Mouse (Mus musculus) embryonic facial prominence, embryonic 10.5 days (tissue): ENCODE measurements around the gene Rassf8. TPM values are rescaled to one million over a fixed set of nuclear protein-coding genes. Genes with fewer than 3 reads are reported as not detected.

Source experiments
- DNase-seq: peaks from one replicate; pipeline ENCODE4 v3.0.0-alpha.2; 2017; ENCODE audit warnings: low spot score
- H3K27ac ChIP-seq: fragments of 300-500 bp; sonication (generic); replicated peaks from 2 replicates; pipeline ENCODE4 v1.5.1; 2016; ENCODE audit warnings: mild to moderate bottlenecking
- H3K27me3 ChIP-seq: fragments of 300-500 bp; sonication (generic); replicated peaks from 2 replicates; pipeline ENCODE4 v1.6.1; 2016; ENCODE audit warnings: low read depth, mild to moderate bottlenecking; ENCODE audit not compliant: poor library complexity, severe bottlenecking
- H3K36me3 ChIP-seq: fragments of 300-500 bp; sonication (generic); replicated peaks from 2 replicates; pipeline ENCODE4 v1.6.1; 2016; ENCODE audit warnings: mild to moderate bottlenecking, moderate library complexity
- H3K4me1 ChIP-seq: fragments of 300-500 bp; sonication (generic); 2 replicates; pipeline ENCODE4 v1.6.1; 2016
- H3K4me3 ChIP-seq: fragments of 300-500 bp; sonication (generic); 2 replicates; pipeline ENCODE4 v1.5.1; 2016; ENCODE audit warnings: mild to moderate bottlenecking, moderate library complexity
- H3K9me3 ChIP-seq: fragments of 300-500 bp; sonication (generic); 2 replicates; pipeline ENCODE4 v1.6.1; 2016; ENCODE audit warnings: mild to moderate bottlenecking
- WGBS: fragments of 180-500 bp; shearing (Covaris S2); methylation state at CpG from one replicate; pipeline ENCODE4 v1.1.7; 2016; 5-methylcytosine and 5-hydroxymethylcytosine counted together
- polyA plus RNA-seq: library from polyadenylated mRNA; unstranded; fragments of >200 nt; fragmentation: Nextera tagmentation; extraction: Ambion mirVana; gene quantifications from 2 replicates; pipeline ENCODE4 v1.2.1, GENCODE M21; 2016

Gene Rassf8
- polyA plus RNA-seq = 3.5 and 3.7 TPM in 2 replicates

DNA sequence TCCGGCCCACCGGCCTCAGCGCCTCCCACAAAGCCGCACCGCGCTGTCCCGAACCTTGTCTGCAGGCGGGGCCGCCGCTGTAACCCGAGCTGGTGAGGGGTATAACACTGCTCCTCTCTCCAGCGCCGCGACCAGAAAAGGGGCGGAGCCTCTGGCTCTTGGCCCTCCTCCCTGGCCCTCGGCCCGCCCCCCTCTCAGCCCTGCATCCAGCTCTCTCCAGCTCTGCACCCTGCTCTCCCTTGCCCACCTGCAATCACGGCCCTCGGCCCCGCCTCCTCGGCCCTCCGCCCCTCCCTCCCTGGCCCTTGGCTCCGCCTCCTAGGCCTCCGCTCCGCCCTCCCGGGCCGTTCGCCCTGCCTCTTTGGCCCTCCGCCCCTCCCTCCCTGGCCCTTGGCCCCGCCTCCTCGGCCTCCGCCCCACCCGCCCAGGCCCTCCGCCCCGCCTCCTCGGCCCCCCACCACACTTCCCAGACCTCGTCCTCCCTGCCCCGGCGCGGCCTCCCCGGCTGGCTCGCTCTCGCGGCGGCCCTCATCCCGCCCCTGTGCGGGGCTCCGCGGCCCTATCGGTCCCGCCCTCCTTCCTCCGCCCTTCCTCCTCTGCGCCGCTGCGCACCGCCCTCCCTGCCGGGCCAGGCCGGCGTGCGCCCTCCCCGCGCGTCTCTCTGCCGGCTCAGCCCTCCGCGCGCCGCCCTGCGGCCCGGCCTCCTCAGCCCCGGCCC lies at the start of gene Rassf8:
Gene Rassf8, plus strand, starts transcription at position 617 of the 718 bp plus-strand sequence.
- Histone ChIP-seq H3K4me1 (peaks cover 24% of the 10 kb centered on the region), H3K27me3 (peaks cover 5% of the 10 kb centered on the region), H3K4me3 (peak within 1 kb of the TSS; percentile 77), H3K27ac (peak within 1 kb of the TSS; percentile 90), H3K36me3 (peaks cover 10% of the 10 kb centered on the region), H3K9me3 (no peaks in the 10 kb centered on the region)
- peak; percentile 96 for DNase-seq
- 1% methylated on average over 67 of the region's 71 CpGs for WGBS

DNA sequence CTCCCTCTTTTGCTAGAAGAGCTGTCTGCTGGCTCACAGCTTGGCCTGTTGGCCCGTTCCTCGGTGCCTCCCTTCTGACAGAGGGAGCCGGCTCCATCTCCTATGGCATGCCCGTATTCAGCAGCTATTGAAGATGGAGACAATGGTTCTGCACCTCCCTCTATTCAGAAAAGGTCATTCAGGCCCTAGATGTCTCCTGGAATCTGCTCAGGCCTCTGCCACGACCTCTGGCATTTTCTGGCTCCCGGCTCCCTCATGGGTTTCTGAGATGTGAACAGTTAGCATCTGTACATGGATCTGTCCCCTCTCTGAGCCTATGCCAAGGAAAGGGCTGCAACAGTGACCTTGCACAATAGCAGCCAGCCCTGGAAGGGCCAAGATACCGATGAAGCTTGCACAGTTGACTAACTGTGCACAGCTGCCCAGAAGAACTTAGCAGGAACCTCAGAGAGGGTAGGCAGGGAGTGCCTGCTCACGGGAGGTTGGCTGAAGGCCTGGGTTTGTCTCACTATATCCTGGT lies 45.5 kb upstream of the Rassf8 start:
- Histone ChIP-seq H3K27ac (no peak overlapping the region), H3K4me1 (peaks cover 9% of the 10 kb centered on the region; the same call in 1 of the 2 replicates), H3K4me3 (no peak overlapping the region), H3K9me3 (no peaks in the 10 kb centered on the region), H3K36me3 (no peaks in the 10 kb centered on the region), H3K27me3 (no peaks in the 10 kb centered on the region)
- 64% methylated on average over 8 of the region's 8 CpGs for WGBS
- DNase-seq = no peak

DNA sequence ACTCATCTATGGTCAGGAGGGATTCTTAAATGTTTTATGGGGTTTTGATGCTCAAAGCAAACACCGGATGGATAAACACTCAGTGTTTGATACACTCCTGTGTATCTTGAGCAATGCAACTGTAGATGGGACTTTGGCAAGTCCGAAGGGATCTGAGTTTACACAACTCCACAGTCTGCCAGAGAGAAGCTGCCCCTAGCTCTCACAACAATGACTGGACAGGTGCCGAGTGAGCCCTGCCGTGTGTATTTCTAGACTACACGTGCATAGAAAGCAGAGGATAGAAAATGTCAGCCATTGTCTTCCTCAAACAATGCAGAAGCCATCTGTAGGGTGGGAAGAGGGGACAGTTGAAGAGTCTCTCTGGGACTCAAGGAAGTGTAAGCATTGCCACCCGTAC lies 42.9 kb upstream of the Rassf8 start:
- Histone ChIP-seq H3K27ac (no peak overlapping the region), H3K9me3 (no peaks in the 10 kb centered on the region), H3K4me3 (no peak overlapping the region), H3K27me3 (no peaks in the 10 kb centered on the region), H3K4me1 (peaks cover 17% of the 10 kb centered on the region), H3K36me3 (no peaks in the 10 kb centered on the region)
- WGBS = 87% methylated on average over 6 of the region's 6 CpGs
- DNase-seq = no peak

DNA sequence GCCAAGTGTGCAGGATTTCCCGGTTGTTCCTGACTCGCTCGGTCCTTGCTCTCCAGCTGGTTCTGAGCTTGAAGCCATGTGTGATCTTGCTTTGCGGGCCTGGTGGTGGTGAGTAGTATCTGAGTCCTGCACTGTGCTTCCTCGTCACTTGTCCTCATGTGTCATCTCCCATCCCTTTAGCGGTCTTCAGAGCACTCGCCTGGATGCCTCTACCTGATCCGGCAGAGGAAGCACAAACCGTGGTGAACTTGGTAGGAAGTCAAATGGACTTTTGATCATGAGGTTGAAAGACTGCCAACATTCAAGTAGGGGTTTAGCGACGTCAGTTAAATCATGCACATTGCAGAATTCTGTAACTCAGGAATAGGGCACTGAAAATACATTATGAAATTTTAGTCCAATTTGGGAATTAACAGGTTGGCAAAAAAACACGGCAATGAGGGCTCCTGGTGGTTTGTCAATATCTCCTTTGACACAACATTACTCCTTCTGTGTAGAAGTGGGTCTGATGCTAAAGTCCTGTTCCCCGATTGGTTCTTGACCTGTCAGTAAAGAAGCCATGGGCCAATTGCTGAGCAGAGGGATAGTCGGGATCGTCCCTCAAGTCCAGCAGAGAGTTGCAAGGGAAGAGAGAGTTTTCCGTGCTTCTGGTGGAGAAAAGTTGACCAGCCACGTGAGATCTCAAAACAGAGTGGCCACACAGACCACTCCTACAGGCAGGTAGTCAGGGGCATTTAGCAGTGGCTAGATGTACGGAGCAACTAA lies 36.4 kb upstream of the Rassf8 start:
- Histone ChIP-seq H3K36me3 (no peaks in the 10 kb centered on the region), H3K27ac (no peak overlapping the region), H3K4me3 (no peak overlapping the region), H3K9me3 (no peaks in the 10 kb centered on the region), H3K4me1 (peaks cover 25% of the 10 kb centered on the region), H3K27me3 (no peaks in the 10 kb centered on the region)
- WGBS = 95% methylated on average over 18 of the region's 18 CpGs
- DNase-seq = no peak

DNA sequence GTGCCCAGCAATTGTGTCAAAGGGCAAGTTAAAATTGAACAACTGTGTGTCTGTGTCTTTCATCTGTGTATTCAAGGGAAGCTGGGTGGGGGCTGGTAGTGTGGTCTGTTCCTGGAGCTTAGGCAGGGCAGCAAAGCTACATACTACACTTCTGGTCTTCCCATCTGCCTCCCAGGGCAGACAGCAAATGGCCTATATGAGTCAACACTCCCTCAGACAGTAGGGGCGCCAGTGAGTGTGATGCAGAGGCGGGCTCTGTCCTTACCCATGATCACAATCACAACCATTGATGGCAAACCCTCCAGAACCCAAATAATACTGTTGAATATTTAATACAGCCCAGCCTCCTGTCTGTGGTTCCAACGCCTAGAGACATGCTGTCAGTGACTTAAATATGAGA lies 35.8 kb upstream of the Rassf8 start:
- 82% methylated on average over 3 of the region's 3 CpGs for WGBS
- no peaks in the 10 kb centered on the region for H3K9me3 ChIP-seq
- H3K27me3 ChIP-seq = no peaks in the 10 kb centered on the region
- no peak for DNase-seq
- no peaks in the 10 kb centered on the region for H3K36me3 ChIP-seq
- H3K4me1 ChIP-seq = peaks cover 25% of the 10 kb centered on the region
- no peak overlapping the region for H3K4me3 ChIP-seq
- H3K27ac ChIP-seq = no peak overlapping the region

DNA sequence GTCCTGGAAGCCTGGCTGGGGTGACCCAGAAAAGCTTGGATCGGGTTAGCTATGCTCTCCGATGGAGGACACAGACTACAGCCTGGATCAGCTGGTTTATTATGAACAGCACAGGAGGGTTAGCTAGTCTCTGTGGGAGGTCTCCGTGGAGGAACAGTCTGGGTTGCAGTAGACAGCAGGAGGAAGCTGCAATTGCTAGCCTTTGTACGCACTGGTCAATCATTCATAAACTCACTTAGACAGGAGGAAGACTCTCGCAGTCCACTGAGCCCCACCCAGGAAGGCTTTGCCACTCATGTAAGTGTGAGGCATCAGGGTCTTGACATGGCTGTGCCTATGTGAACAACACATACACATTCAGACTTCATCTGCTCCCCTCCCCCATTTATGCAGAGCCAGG lies 35.2 kb upstream of the Rassf8 start:
- Histone ChIP-seq H3K4me3 (no peak overlapping the region), H3K27ac (no peak overlapping the region), H3K36me3 (no peaks in the 10 kb centered on the region), H3K9me3 (no peaks in the 10 kb centered on the region), H3K4me1 (peaks cover 25% of the 10 kb centered on the region), H3K27me3 (no peaks in the 10 kb centered on the region)
- DNase-seq = no peak
- WGBS = 90% methylated on average over 5 of the region's 5 CpGs

DNA sequence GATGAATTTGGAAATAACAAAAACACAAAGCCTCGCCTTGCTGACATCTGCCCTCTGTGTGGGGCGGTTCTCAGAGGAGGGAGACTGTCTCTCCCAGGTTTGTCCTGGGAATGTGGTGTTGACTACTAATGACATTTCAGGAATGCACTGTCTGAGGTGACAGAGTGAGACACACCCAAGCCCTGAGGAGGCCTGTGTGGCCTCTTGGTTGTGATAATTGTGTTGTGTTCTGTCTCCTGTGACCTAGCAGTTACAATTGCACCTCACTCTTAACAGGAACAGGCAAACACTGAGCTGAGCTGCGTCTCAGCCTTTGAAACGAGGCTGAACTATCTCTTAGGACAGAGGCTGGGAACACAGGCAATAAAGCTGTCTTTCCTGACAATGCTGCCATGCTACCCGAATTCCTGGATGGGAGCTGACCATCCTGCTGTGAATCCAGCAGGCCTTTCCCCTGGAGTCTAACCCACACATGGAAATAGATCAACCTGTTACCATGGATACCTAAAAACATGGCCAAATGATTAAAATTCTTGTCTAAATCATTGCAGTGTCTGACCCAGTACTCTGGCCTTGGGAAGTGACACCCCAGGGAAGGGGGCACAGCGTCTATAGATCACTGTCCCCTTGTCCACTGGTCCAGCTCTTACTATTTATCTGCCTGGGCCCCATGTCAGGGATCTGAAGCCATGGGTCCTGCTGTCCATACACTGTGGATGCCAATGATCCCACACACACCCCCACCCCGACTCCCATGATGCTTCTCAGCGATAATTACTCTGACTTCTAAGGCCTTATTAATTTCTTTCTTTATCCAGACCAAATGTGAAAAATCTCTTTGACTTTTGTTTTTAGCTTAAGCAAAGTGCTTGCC lies 33.1 kb upstream of the Rassf8 start:
- H3K36me3 ChIP-seq = no peaks in the 10 kb centered on the region
- H3K27me3 ChIP-seq = no peaks in the 10 kb centered on the region
- H3K4me3 ChIP-seq = no peak overlapping the region
- H3K4me1 ChIP-seq = peaks cover 15% of the 10 kb centered on the region
- H3K27ac ChIP-seq = peak overlapping the region; percentile 1; the same call in 1 of the 2 replicates
- H3K9me3 ChIP-seq = no peaks in the 10 kb centered on the region
- DNase-seq = peak; percentile 28
- 61% methylated on average over 8 of the region's 8 CpGs for WGBS

DNA sequence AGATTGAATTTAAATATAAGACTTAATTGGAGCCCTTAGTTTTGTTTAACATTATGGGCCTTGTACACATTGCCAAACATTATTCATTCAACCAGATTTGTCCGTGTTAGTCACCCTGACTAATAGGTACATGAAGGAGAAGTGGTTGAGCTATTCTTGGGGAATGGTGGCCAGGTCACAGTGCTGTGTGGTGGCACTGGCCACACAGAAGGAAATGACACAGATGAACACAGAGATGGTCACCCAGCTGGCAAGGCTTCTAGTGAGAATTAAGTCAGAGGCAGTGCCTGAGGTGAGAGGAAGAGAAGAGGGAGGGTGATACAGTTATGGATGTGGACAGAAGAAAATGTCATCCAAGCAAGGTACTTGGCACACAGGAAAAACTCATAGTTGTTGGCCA lies 32.4 kb upstream of the Rassf8 start:
- Histone ChIP-seq H3K36me3 (no peaks in the 10 kb centered on the region), H3K4me3 (no peak overlapping the region), H3K4me1 (peaks cover 15% of the 10 kb centered on the region), H3K9me3 (no peaks in the 10 kb centered on the region), H3K27me3 (no peaks in the 10 kb centered on the region), H3K27ac (no peak overlapping the region)
- no peak for DNase-seq
- WGBS = 76% methylated on average over 1 of the region's 1 CpGs

DNA sequence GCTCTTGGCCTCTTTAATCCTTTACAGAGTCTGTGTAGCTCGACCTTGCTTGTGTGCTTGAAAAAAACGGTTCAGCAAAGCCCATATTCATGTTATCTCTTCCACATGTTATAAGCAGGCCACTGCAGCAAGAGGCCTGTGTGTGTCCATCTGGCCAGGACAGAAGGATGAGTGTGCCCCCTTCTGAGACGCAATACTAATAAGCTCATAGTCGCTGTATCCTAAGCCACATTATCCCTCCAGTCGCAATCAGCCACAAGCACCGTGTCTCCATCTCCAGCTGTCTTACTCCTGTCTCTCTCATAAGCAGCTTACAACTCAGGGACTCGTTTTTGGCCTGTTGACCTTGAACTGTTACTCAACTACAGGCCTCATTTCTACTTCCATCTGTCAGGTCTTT lies 24.0 kb upstream of the Rassf8 start:
- no peaks in the 10 kb centered on the region for H3K9me3 ChIP-seq
- H3K36me3 ChIP-seq = no peaks in the 10 kb centered on the region
- H3K4me3 ChIP-seq = no peak overlapping the region
- WGBS = 77% methylated on average over 7 of the region's 7 CpGs
- H3K27ac ChIP-seq = no peak overlapping the region
- no peak for DNase-seq
- H3K27me3 ChIP-seq = no peaks in the 10 kb centered on the region
- no peaks in the 10 kb centered on the region for H3K4me1 ChIP-seq

DNA sequence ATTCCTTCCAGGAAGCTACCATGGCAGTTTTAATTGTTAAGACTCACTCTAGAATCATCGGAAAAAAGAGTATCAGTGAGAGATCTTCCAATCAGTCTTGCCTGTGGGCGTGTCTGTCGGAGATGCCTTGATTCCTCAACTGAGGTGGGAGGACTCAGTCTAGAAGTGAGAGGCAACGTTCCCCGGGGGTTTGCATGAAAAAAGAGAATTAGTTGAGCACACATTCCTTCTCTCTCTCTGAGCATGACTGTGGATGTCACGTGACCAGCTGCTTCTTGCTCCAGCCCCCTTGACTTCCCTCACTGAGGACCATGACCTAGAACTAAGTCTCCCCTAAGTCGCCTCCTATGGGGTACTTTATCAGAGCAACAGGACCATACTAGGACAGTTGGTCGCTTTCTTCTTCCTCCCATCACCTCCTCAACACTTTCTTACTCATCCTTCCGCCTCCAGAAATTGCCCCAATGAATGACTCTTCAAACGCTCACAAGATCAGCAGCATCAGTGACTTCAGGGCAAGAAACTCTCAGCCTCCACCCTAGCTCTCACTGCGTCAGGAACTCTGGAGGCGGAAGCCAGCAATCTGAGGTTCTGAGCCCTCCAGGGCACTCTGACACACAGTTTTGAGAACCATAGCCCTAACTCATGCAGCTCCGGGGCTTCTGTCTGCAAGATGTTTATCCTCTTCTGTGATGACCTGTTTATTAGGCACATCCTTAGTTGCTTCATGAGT lies 23.3 kb upstream of the Rassf8 start:
- H3K27ac ChIP-seq = no peak overlapping the region
- DNase-seq = no peak
- H3K27me3 ChIP-seq = no peaks in the 10 kb centered on the region
- 82% methylated on average over 13 of the region's 13 CpGs for WGBS
- no peaks in the 10 kb centered on the region for H3K9me3 ChIP-seq
- H3K36me3 ChIP-seq = no peaks in the 10 kb centered on the region
- H3K4me3 ChIP-seq = no peak overlapping the region
- H3K4me1 ChIP-seq = no peaks in the 10 kb centered on the region

DNA sequence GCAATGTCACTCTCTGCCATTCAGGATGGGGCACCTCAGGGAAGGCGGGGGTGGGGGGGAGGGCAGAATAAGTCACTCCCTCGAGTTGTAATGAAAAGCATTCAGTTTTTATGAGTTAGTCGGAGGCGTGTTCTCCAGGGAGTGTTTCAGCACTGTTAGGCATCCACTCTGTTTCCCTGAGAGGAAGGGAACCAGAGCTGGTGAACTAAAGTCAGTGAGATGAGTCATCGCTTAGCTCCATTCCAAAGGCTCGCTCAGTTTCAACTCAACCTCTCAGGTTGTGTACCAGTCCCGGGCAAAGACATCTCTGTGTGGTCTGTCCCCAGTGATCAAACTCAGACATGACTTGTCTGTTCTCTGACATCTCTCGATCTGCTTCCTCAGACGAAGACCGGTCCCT lies 20.7 kb upstream of the Rassf8 start:
- WGBS = 88% methylated on average over 10 of the region's 10 CpGs

DNA sequence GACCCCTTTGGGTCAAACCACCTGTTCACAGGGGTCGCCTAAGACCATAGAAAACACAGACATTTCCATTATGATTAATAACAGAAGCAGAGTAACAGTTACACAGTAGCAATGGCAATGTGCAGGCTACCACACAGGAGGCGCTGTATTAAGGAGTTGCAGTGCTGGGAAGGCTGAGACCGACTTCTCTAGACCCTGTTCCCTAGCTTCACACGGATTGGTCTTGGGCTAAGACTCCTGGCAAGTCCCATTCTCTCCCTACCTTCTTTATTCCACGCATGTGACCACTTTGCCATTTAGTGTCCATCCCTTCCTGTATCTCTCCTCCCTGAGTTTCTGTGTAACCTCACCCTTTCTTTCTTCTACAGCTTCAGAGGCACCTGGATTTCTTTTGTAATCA lies 19.6 kb upstream of the Rassf8 start:
- H3K4me3 ChIP-seq = no peak overlapping the region
- no peaks in the 10 kb centered on the region for H3K27me3 ChIP-seq
- DNase-seq = no peak
- H3K4me1 ChIP-seq = no peaks in the 10 kb centered on the region
- no peaks in the 10 kb centered on the region for H3K36me3 ChIP-seq
- H3K9me3 ChIP-seq = no peaks in the 10 kb centered on the region
- WGBS = 51% methylated on average over 5 of the region's 5 CpGs
- H3K27ac ChIP-seq = no peak overlapping the region

More for the DNA sequence above, 20.7 kb upstream of the Rassf8 start:
- Histone ChIP-seq H3K27me3 (no peaks in the 10 kb centered on the region), H3K27ac (no peak overlapping the region), H3K4me1 (no peaks in the 10 kb centered on the region), H3K4me3 (no peak overlapping the region), H3K36me3 (no peaks in the 10 kb centered on the region), H3K9me3 (no peaks in the 10 kb centered on the region)
- DNase-seq = no peak
